Mouse (Mus musculus): Measurements from ENCODE around the gene Taar1. TPM values are rescaled to one million over a fixed set of nuclear protein-coding genes. Genes with fewer than 3 reads are reported as not detected.

Taar1 gene
- polyA plus RNA-seq (2012; fragmentation: generic; extraction: Trizol), result not detected

GRCm38 (mm10) chr10:23920056-23920455 lies at the start of gene Taar1:
Taar1 (plus strand) TSS chr10:23920356.
- Histone ChIP-seq H3K79me2 (ENCODE audit: control insufficient read depth, insufficient read depth) (no peaks in the 10 kb centered on the region), H3K27me3 (ENCODE audit: control insufficient read depth, insufficient read depth, insufficient read length) (peaks cover 4% of the 10 kb centered on the region), H3K36me3 (ENCODE audit: control insufficient read depth, insufficient read depth) (no peaks in the 10 kb centered on the region), H3K4me3 (no peak within 1 kb of the TSS), H3K4me2 (ENCODE audit: low read depth) (no peak within 1 kb of the TSS), H3ac (ENCODE audit: control insufficient read depth, insufficient read length) (no peak within 1 kb of the TSS)
- TF ChIP-seq POLR2AphosphoS2 (IDR thresholded peaks at IDR 0.05; ENCODE audit: insufficient read length, low read depth) (no peak), POLR2A (IDR thresholded peaks at IDR 0.05; ENCODE audit: insufficient read length, low read depth) (no peak), MYOD1 (IDR thresholded peaks at IDR 0.05; ENCODE audit: control insufficient read depth in 1 of 3, insufficient read length in 2 of 3, low read depth in 2 of 3) (no peak), MYOG (IDR thresholded peaks at IDR 0.05; ENCODE audit: control insufficient read depth in 1 of 3, insufficient read depth in 1 of 3, insufficient read length in 2 of 3, low read depth in 2 of 3) (no peak), REST (IDR thresholded peaks at IDR 0.05; ENCODE audit: insufficient read depth, insufficient read length) (no peak), MAX (IDR thresholded peaks at IDR 0.05; ENCODE audit: low read depth) (no peak), TCF12 (IDR thresholded peaks at IDR 0.05; ENCODE audit: insufficient read depth, poor library complexity, severe bottlenecking) (no peak), E2F4 (IDR thresholded peaks at IDR 0.05; ENCODE audit: insufficient read depth) (no peak), SRF (IDR thresholded peaks at IDR 0.05; ENCODE audit: control insufficient read depth, insufficient read length, low read depth) (no peak), TCF3 (IDR thresholded peaks at IDR 0.05; ENCODE audit: insufficient read length, low read depth) (no peak), USF1 (IDR thresholded peaks at IDR 0.05; ENCODE audit: low read depth) (no peak), CEBPB (IDR thresholded peaks at IDR 0.05; ENCODE audit: insufficient read depth, poor library complexity, severe bottlenecking) (no peak)

- Histone ChIP-seq H3K4me2 (ENCODE audit: low read depth) (no peak overlapping the region), H3K79me2 (ENCODE audit: control insufficient read depth, insufficient read depth) (no peaks in the 10 kb centered on the region), H3K4me3 (no peak overlapping the region), H3K27me3 (ENCODE audit: control insufficient read depth, insufficient read depth, insufficient read length) (no peaks in the 10 kb centered on the region), H3K36me3 (ENCODE audit: control insufficient read depth, insufficient read depth) (no peaks in the 10 kb centered on the region), H3ac (ENCODE audit: control insufficient read depth, insufficient read length) (no peak overlapping the region)
- no peak for TF ChIP-seq USF1 (IDR thresholded peaks at IDR 0.05; ENCODE audit: low read depth)
- no peak for TF ChIP-seq E2F4 (IDR thresholded peaks at IDR 0.05; ENCODE audit: insufficient read depth)
- no peak for TF ChIP-seq MYOG (IDR thresholded peaks at IDR 0.05; ENCODE audit: control insufficient read depth in 1 of 3, insufficient read depth in 1 of 3, insufficient read length in 2 of 3, low read depth in 2 of 3)
- TF ChIP-seq TCF3 (IDR thresholded peaks at IDR 0.05; ENCODE audit: insufficient read length, low read depth), result no peak
- TF ChIP-seq REST (IDR thresholded peaks at IDR 0.05; ENCODE audit: insufficient read depth, insufficient read length), result no peak
- TF ChIP-seq TCF12 (IDR thresholded peaks at IDR 0.05; ENCODE audit: insufficient read depth, poor library complexity, severe bottlenecking), result no peak
- TF ChIP-seq POLR2A (IDR thresholded peaks at IDR 0.05; ENCODE audit: insufficient read length, low read depth), result no peak
- TF ChIP-seq CEBPB (IDR thresholded peaks at IDR 0.05; ENCODE audit: insufficient read depth, poor library complexity, severe bottlenecking), result no peak
- TF ChIP-seq MAX (IDR thresholded peaks at IDR 0.05; ENCODE audit: low read depth), result no peak
- TF ChIP-seq POLR2AphosphoS2 (IDR thresholded peaks at IDR 0.05; ENCODE audit: insufficient read length, low read depth), result no peak
- TF ChIP-seq SRF (IDR thresholded peaks at IDR 0.05; ENCODE audit: control insufficient read depth, insufficient read length, low read depth), result no peak
- TF ChIP-seq MYOD1 (IDR thresholded peaks at IDR 0.05; ENCODE audit: control insufficient read depth in 1 of 3, insufficient read length in 2 of 3, low read depth in 2 of 3), result no peak
Measured at GRCm38 (mm10) chr10:23880695-23881094, 39.5 kb upstream of the Taar1 start.

- no peaks in the 10 kb centered on the region for H3K27me3 ChIP-seq (ENCODE audit: control insufficient read depth, insufficient read depth, insufficient read length)
- H3ac ChIP-seq (ENCODE audit: control insufficient read depth, insufficient read length), result no peak overlapping the region
- no peak overlapping the region for H3K4me2 ChIP-seq (ENCODE audit: low read depth)
- no peak for TF ChIP-seq TCF12 (IDR thresholded peaks at IDR 0.05; ENCODE audit: insufficient read depth, poor library complexity, severe bottlenecking)
- TF ChIP-seq MAX (IDR thresholded peaks at IDR 0.05; ENCODE audit: low read depth), result no peak
- TF ChIP-seq MYOG (IDR thresholded peaks at IDR 0.05; ENCODE audit: control insufficient read depth in 1 of 3, insufficient read depth in 1 of 3, insufficient read length in 2 of 3, low read depth in 2 of 3), result no peak
- TF ChIP-seq SRF (IDR thresholded peaks at IDR 0.05; ENCODE audit: control insufficient read depth, insufficient read length, low read depth), result no peak
- TF ChIP-seq MYOD1 (IDR thresholded peaks at IDR 0.05; ENCODE audit: control insufficient read depth in 1 of 3, insufficient read length in 2 of 3, low read depth in 2 of 3), result no peak
- no peak for TF ChIP-seq POLR2A (IDR thresholded peaks at IDR 0.05; ENCODE audit: insufficient read length, low read depth)
- no peak for TF ChIP-seq REST (IDR thresholded peaks at IDR 0.05; ENCODE audit: insufficient read depth, insufficient read length)
- TF ChIP-seq POLR2AphosphoS2 (IDR thresholded peaks at IDR 0.05; ENCODE audit: insufficient read length, low read depth), result no peak
- TF ChIP-seq TCF3 (IDR thresholded peaks at IDR 0.05; ENCODE audit: insufficient read length, low read depth), result no peak
- no peak for TF ChIP-seq USF1 (IDR thresholded peaks at IDR 0.05; ENCODE audit: low read depth)
- TF ChIP-seq E2F4 (IDR thresholded peaks at IDR 0.05; ENCODE audit: insufficient read depth), result no peak
- no peak for TF ChIP-seq CEBPB (IDR thresholded peaks at IDR 0.05; ENCODE audit: insufficient read depth, poor library complexity, severe bottlenecking)
- no peaks in the 10 kb centered on the region for H3K79me2 ChIP-seq (ENCODE audit: control insufficient read depth, insufficient read depth)
- no peak overlapping the region for H3K4me3 ChIP-seq
- H3K36me3 ChIP-seq (ENCODE audit: control insufficient read depth, insufficient read depth), result no peaks in the 10 kb centered on the region
Measured at GRCm38 (mm10) chr10:23884910-23885309, 35.2 kb upstream of the Taar1 start.

- Histone ChIP-seq H3K79me2 (ENCODE audit: control insufficient read depth, insufficient read depth) (no peaks in the 10 kb centered on the region), H3K4me2 (ENCODE audit: low read depth) (no peak overlapping the region), H3ac (ENCODE audit: control insufficient read depth, insufficient read length) (no peak overlapping the region), H3K27me3 (ENCODE audit: control insufficient read depth, insufficient read depth, insufficient read length) (no peaks in the 10 kb centered on the region), H3K4me3 (no peak overlapping the region), H3K36me3 (ENCODE audit: control insufficient read depth, insufficient read depth) (no peaks in the 10 kb centered on the region)
- TF ChIP-seq SRF (IDR thresholded peaks at IDR 0.05; ENCODE audit: control insufficient read depth, insufficient read length, low read depth) (no peak), CEBPB (IDR thresholded peaks at IDR 0.05; ENCODE audit: insufficient read depth, poor library complexity, severe bottlenecking) (no peak), POLR2AphosphoS2 (IDR thresholded peaks at IDR 0.05; ENCODE audit: insufficient read length, low read depth) (no peak), MAX (IDR thresholded peaks at IDR 0.05; ENCODE audit: low read depth) (no peak), USF1 (IDR thresholded peaks at IDR 0.05; ENCODE audit: low read depth) (no peak), POLR2A (IDR thresholded peaks at IDR 0.05; ENCODE audit: insufficient read length, low read depth) (no peak), TCF12 (IDR thresholded peaks at IDR 0.05; ENCODE audit: insufficient read depth, poor library complexity, severe bottlenecking) (no peak), TCF3 (IDR thresholded peaks at IDR 0.05; ENCODE audit: insufficient read length, low read depth) (no peak), MYOD1 (IDR thresholded peaks at IDR 0.05; ENCODE audit: control insufficient read depth in 1 of 3, insufficient read length in 2 of 3, low read depth in 2 of 3) (no peak), MYOG (IDR thresholded peaks at IDR 0.05; ENCODE audit: control insufficient read depth in 1 of 3, insufficient read depth in 1 of 3, insufficient read length in 2 of 3, low read depth in 2 of 3) (no peak), REST (IDR thresholded peaks at IDR 0.05; ENCODE audit: insufficient read depth, insufficient read length) (no peak), E2F4 (IDR thresholded peaks at IDR 0.05; ENCODE audit: insufficient read depth) (no peak)
Measured at GRCm38 (mm10) chr10:23886060-23886459, 34.1 kb upstream of the Taar1 start.
